Mouse (Mus musculus) liver (tissue): ENCODE results near the gene Kcnip4.

Experiments
- DNase-seq: peaks from one replicate; pipeline ENCODE4 v3.0.0-alpha.2; 2020; ENCODE audit warnings: mixed read lengths

Kcnip4 gene

DNA sequence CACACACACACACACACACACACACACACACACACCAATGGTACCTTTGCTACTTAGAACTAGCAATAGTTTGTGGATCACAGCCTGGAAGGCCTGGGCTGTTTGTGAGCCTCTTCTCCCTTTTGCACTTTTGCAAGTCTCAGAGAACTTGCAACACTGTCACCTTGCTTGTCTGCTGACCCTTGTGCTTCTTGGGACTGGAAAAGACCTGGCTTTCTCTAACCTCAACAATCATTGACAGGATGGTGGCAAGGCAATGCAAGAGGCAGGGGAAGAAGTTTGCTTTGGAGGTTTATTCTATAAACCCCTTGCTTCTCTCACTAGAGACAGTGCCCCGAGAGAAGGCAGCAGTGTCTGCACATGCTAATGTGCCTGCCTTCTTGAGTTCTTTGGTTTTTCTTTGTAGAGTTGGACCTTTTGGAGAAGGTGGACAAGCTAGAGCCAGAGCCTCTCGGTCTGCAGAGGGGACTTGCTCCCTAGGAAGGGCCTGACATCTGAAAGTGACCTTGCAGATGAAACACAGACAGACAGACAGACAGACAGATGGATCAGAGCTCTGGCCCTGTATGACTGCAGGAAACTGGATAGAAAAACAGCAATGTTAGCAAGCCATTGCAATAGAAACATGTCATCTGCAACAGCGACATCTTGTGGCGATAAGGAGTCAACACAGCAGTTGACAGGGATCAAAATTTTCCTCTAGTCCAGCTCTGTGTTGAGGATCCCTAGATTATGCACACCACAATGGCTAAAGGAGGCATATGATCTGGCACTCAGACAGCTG lies 174.4 kb downstream of the Kcnip4 start:
- DNase-seq = peak; percentile 4

DNA sequence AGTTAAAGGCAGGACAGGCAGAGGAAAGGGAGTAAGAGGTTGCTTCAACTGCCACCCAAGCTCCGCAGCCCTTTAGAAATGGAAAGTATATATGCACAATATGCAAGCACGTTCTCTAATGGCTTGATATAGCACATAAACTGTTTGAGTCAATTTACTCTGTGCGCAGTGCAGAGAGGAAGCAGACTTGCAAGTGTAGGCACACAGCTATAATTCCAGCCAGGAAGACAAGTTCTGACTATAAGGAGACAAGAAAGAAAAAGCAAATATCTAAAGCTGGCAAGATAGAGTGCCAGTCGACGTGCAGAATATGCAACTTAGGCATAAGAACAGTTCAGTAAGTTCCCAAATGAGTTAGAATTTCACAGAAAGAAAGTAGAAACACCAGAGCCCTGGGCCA lies 175.2 kb downstream of the Kcnip4 start:
- DNase-seq = no peak

DNA sequence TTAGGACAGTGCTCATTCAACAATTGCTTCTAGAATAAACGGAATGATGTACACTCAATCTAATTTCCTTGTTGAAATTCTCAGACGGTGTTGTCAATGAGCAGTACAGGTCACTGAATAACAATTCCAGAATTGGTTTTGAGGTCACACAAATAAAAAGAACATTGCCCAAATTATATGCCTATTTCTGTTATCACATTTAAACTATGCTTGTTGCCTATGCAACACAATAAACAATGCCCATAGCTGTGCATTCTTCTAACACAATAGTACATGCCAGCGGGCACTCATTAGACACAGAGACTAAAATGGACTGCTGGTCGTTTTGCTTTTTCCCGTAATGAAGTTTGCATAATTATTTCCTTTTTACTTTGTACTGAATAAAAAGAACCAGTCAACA lies 176.2 kb downstream of the Kcnip4 start:
- DNase-seq = no peak

DNA sequence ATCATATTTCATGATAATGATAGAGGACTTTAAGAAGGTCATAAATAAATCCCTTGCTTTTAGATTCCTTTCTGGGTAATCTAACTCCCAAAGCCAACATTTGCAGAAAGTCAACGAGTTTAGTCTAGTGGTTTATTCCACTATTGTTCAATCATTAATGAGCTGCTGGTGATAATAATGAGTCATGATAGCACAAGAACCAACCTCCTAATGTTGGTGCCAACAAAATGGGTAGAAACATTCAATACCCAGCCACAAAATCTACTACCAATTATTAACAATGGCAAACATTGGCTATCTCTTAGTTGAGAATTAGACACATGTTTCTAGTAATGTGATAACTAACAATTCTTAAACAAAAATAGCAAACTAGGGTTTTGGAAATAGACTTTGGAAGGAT lies 180.1 kb downstream of the Kcnip4 start:
- no peak for DNase-seq

DNA sequence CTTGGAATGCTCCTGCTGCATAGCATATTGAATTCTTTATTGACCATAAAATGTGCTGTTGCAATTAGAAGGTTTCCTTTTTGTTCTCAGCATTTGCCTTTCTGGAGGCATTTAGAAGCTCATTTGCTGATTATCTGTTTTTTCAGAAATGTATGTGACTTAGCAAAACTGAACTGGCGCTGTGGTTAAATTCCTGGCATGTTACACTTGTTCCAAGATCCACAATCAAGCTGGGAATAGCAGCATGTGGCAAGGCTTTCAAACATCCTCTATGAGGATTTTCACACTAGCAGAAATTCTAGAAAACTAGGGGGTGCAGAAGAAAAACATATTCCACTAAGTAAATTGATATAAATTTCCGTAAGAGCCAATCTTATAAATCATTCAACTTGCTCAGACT lies 187.5 kb downstream of the Kcnip4 start:
- DNase-seq = no peak

DNA sequence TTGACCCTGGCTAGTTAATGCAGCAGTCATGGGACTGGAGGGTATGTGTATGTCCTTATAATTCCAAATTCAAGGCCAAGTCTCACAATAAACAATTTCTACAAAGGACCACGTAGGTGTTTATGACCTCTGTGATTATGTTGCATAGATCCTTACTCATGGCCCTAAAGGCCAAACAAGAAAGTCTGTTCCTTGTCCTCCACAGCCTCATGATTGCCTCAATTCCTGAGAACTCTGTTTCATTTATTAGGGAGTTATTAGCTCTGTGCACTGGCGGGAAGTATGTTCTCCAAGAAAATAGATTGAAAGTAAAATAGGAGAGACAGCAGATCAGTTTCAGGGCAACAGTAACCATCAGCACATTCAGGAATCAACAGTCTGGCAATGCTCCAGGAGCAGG lies 191.6 kb downstream of the Kcnip4 start:
- no peak for DNase-seq

DNA sequence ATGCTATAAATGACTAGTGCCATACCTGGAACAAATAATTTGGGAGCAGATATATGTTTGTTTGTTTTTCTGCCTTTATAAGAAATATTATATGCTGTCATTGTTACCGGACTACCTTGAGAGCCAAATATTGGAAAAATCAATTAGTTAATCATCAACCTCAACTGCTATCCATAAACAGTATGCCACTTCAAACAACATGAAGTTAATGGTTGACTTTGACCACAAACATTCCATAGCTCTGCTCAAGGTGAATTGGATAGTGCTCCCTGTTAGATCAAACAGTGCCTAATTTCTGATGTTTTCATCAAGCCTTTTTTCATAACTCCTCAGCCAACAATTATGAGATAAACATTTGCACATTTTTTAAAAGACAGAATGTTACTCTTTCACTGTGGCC lies 195.7 kb downstream of the Kcnip4 start:
- DNase-seq = no peak

DNA sequence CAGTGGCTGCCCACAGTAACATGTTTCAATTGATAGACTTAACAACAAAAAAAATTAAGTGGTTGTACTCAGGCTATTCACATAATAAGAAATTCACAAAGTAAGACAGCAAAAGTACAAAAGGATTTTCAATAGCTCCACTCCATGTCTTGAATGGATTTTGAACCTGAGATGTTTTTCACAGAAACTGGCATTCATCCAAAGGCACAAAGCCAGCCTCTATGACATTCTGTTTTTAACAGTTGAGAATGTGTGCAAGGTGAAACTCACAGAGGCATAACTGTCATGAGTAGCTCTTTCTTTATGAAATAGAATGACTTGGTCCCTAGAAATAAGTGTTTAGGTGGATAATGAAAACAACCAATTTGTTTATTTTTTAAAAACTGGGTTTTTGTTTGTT lies 206.0 kb downstream of the Kcnip4 start:
- DNase-seq = no peak

DNA sequence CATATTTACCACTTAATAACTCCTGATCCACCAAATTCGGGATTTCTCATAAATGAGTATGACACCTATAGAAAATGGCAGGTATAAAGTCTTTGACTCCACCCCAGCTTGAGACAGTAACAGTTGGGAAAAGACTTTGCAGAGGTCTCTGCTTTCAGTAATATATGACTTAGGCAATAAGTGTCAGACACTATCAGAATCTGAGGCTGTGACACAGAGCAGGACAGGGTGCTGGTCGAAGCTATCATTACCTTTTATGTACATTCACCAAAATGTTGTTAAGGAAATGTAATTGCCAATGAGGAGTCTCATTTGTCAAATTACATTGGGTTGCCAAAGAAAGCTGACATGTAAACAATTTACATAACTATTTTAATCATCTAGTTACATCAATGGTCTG lies 206.8 kb downstream of the Kcnip4 start:
- DNase-seq = no peak

DNA sequence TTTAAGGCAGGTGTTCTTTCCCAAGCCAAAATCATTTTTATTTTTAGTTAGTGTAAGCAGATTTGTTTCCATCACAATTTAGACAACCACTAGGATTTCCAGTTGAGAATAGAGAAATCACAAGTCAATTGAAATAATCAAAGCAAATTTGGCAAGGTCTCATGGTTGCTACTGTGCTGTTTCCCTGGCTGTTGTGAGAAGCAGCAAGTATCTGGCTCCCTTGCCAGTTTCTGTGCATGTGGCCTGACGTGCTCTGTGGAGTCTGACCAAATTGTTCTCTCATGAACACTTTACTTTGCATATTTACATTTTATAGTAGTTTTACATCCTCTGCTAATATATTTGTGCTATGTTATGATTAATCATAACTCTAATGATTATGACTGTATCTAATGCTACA lies 217.9 kb downstream of the Kcnip4 start:
- DNase-seq = no peak

DNA sequence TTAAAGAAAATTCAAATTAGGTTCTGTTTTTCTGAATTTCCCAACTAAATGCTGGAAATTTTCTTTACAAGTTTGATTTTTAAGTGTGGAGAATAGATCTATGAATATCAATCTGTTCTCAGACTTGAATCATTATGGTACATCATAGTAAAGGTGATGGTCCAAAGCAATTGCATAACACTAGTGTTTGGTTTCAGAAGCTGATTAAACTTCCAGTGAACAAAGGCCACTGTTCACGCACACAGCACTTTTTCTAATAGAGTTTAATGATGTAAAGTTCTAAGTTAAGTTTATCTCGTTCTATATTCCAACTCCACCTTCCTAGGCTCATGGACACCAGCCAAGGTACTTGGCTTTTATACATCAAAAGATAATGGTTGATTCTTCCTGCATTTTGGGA lies 219.4 kb downstream of the Kcnip4 start:
- no peak for DNase-seq

DNA sequence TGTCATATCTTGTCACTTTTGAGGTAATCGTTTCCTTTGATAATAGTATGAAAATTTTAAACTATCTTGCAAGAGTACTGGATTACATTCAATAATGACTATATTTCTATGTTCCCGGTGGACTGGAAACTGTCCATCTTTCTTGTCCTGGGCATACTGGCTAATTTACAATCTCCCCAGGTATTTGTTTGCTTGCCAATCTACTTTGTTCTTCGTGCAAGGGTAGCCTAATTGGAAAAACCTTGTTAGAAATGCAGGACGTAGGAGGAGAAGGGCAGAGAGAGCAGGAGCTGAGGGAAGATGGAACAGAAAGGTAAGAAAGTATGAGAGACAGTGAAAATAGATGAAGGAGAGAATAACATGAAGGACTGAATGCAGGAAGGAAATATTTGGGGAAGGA lies 226.1 kb downstream of the Kcnip4 start:
- DNase-seq = no peak

DNA sequence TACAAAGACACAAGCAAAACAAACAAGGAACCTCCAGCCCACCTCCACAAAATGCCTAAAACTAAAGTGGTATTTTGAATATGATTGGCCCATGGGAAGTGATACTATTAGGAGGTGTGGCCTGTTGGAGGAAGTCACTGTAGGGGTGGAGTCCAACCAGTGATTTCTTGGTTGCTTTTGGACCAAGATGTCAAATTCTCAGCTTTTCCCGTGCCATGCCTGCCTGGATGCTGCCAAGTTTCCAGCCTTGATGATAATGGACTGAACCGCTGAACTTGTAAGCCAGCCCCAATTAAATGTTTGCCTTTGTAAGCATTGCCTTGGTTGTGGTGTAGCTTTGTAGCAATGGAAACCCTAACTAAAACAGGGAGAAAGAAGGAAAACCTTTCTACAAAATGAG lies 232.3 kb downstream of the Kcnip4 start:
- no peak for DNase-seq

DNA sequence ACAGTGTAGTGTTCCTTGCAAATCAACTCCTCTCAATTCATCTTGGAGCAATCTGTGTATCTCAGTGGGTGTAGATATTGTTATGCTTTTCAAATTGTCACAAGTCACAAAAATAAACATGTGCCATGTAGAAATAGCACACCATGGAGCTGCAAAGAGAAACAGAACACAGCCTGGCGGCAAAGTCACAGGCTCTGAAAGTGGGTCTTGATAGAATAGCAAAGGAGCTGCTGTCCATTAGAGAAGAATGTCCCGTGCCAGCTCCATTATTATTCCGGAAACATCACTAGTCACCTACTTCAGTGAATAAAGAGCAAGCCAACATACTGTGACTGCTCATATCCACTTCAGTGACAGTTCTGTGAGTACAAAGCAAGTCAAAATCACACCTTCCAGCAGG lies 232.9 kb downstream of the Kcnip4 start:
- DNase-seq = no peak

DNA sequence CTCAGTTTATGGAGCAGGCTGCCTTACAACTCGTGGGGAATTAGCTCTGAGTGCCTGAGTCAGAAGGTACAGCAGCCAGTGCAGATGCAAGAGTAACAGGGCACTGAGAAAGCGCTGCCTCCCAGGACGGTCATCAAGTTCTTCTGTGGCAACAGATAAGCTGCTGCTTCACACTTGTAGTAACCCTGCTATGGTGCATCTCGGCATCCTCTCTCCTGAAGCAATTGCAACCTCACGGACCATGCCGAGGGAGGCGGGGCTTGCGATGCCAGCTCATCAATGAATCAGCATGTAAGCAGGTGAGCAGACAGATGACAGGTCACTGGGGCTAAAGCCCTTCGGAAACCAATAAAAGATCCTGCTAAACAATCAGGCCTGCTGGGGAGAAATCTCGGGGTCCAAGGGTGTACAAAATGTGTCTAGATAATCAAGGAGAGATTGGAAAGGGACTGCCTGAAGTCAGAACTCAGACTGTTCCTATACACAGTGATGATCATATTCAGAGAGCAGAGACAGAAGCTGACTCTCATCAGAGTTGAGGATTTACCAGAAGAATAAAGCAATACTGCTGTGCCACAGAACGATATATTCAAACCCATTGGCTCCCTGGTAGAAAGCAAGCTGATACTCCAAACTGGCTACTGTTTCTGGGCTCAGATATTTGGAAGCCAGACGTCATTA lies 239.1 kb downstream of the Kcnip4 start:
- no peak for DNase-seq

DNA sequence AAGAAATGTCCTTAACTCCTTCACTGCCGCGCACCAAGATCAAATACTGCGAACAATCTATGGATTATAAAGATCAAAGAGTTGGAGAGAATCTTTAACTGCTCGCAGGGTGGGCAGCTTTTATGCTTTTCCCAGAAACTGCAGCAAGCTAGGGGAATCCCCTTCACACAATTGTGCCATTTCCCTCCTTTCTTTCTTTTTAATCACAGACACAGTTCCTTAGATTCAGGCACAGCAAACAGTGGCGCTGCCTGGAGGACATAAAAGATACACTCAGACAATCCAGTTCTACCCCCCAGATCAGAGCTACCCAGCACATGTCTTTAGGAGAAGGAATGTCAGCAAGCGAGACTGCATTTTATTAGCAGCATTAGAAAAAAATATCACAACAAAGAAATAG lies 239.9 kb downstream of the Kcnip4 start:
- no peak for DNase-seq

DNA sequence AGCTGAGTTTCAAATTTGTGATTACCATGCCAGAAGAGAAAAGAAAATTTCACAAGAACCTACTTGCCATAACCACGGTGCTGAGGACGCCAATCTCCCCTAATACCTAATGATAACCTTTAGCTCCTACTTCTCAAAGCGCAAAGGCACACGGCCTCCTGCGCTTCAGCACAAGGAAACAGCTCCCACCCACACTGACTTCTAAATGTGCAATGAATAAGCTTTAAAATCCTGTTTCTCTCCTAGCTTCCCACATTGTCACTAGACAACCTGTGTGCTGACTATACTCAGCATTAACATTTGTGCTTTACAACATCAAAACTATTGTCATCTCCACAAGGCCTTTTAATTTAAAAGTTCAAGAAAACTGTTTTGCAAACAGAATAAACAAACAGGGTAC lies 241.3 kb downstream of the Kcnip4 start:
- DNase-seq = no peak

DNA sequence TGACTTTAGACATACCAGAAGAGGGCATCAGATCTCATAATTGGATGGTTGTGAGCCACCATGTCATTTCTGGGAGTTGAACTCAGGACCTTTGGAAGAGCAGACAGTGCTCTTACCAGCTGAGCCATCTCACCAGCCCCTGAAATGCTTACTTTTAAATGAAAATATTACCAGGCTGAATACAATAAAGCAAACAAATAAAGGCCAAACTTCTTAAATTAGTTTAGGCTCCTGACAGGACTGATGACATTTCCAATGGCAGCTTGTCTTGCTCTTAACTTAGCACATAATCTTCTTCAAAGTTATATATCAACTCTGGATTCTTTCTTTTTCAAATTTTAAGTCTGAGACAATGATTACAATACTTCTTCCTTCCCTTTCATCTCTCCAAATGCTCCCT lies 252.8 kb downstream of the Kcnip4 start:
- no peak for DNase-seq

DNA sequence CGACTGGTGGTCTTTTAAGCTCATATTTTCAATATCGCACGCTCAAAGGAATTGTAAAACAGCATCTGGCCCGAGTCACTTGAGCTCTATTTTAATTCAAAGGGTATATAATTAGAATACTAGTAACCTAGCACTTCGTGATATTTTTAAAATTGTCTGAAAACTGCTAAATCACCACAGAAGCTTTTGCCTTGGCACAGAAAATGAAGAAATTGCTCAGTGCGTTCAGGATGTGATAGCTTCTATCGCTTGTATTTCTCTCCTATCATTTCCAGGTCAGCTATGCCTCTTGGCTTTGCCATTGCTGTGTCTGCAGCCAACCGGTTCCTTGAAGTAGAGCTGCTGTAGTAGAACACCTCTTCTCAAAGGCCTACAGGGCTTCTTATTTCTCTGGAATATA lies 255.9 kb downstream of the Kcnip4 start:
- no peak for DNase-seq

DNA sequence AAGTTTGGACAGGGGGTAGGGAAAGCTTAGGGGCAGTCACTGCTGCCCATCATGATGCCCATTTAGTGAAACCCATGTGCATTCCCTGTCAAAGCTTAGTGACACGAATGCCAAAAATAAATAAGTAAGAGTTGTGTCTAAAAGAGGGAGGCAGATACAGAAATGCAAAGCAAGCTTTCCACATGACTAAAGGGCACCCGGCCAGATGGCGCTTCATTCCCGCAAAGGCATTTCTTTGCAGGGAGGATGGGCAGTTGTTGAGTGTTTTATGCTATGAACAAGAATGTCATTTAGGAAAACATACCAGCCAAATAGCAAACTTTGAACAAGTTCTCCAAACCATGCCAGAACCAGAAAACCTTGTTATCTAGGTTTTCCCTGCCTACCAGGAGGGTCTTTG lies 265.4 kb downstream of the Kcnip4 start:
- DNase-seq = no peak

DNA sequence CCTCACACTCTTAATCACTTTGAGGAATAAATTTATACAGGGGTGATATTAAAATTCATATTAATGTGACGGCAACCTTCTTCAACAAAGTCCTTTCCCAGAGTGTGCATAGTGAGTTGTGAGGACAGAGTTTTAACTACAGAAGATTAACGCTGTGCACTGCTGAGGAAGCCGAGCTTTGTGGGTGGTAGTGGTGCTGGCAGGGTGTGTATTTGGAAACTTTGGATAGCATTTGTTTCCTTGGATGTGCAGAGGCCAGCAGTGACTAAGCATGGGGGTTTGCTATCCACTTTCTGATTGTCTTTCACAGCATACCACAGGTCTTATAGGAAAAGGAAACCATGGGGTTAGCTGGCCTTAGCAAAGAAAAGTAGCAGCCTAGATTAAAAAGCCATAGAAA lies 267.9 kb downstream of the Kcnip4 start:
- no peak for DNase-seq

DNA sequence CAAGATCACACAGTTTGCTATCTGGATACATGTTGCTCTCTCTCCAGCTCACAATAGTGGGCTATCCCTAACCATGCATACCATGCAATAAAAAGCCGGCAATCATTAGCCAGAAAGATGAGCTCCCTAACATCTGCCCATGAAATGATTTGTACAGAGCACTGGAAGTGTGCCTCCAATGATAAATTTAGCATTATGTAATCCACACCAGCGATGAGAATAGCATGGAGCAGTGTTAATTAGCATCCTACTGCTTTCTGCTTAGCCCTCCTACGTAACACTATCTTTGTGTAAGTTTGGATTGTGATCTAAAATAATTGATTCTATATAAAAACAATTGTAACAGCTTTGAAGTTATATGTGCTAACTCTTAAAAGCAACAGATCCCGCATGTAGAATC lies 268.7 kb downstream of the Kcnip4 start:
- no peak for DNase-seq

DNA sequence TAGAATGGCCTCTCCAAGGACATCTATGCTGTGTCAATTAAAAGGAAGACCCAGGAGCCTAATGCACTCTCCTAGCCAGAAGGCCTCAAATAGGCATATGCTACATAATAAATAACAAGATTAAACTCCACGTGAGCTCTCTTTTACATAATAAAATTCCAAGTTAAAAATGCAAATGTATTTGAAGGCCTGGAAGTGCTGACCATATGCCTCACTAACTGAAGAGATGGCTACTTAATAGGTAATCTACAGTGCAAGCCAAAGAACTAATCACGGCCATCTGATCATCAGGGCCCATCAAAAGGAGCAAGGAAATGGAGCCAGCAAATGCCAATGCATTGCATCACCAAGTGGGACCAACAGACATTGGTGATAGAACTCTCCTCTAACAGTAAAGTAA lies 277.6 kb downstream of the Kcnip4 start:
- DNase-seq = no peak

DNA sequence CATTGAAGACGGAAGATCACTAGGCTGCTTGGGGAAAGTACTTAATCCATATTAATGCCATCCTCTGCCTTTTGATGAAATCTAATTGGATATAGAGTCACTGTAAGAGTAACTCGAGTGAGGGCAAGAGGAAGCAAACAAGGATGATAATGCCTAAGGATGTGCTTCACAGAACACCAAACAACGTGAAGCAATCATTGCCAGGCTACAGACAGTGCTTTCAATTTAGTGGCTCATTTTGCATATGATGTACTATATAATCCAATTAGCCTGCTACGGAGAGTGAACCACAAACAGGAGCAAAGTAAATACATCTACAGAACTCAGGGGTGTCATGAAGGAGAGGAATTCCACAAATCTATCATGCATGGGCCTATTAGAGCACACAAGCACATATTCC lies 280.3 kb downstream of the Kcnip4 start:
- DNase-seq = no peak

DNA sequence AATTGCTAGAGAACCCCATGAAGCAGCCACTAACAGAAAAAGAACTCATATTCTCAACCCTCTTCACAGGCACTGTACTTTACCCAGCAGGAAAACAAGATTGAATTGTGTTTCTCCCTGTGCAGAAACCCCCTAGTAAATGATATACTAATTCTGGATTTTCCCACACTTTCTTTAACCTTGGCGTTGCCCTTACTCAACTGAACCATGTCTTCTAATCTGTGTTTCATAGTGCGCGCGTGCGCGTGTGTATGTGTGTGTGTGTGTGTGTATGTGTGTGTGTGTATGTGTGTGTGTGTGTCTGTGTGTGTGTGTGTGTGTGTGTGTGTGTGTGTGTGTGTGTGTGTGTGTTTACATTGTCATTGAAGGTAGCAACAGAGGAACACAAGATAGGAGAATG lies 283.0 kb downstream of the Kcnip4 start:
- no peak for DNase-seq
